ENCODE assay signal across 18 mouse cellular contexts in genomic region chr1:127031563-127031962, GRCm38 (mm10).
DNase-seq lines count a peak whose midpoint lies in the region; ATAC-seq lines count a peak whose summit lies in the region.
"Had no signal": no experiment of that assay in that cellular context is flagged by ENCODE, and none has a peak within 500 bp of the region (broad histone marks: within the 10 kb centered on the region; RNA-seq: fewer than 3 reads in every experiment).

No protein-coding gene starts in this region.

- no peaks in the 10 kb centered on the region for H3K4me1 ChIP-seq in midbrain, embryonic 13.5 days (replicated peaks)
- no peaks in the 10 kb centered on the region for H3K4me1 ChIP-seq in midbrain, embryonic 15.5 days
- H3K4me1 ChIP-seq in hindbrain, embryonic 16.5 days (ENCODE audit: control insufficient read depth, insufficient read depth, low read depth, low read length) = no peaks in the 10 kb centered on the region
- no peaks in the 10 kb centered on the region for H3K4me1 ChIP-seq in intestine, embryonic 15.5 days (replicated peaks)
- H3K4me1 ChIP-seq: neural tube, embryonic 13.5 days; stomach, embryonic 15.5 days had no signal

- ATAC-seq in midbrain, embryonic 13.5 days = 0 out of 2 replicates have a peak, but pooled peaks have one; percentile 48
- no peak for ATAC-seq in midbrain, embryonic 15.5 days (replicated peaks)
- ATAC-seq in hindbrain, embryonic 16.5 days = peak; percentile 27; the same call in 1 of the 2 replicates
- no peak for ATAC-seq in intestine, embryonic 15.5 days
- ATAC-seq: intestine, embryonic 16.5 days had no signal

- H3K9me3 ChIP-seq in midbrain, embryonic 13.5 days = no peaks in the 10 kb centered on the region
- H3K9me3 ChIP-seq in midbrain, embryonic 15.5 days = no peaks in the 10 kb centered on the region
- no peaks in the 10 kb centered on the region for H3K9me3 ChIP-seq in hindbrain, embryonic 16.5 days (ENCODE audit: control insufficient read depth, low read length)
- no peaks in the 10 kb centered on the region for H3K9me3 ChIP-seq in intestine, embryonic 15.5 days
- H3K9me3 ChIP-seq: limb, embryonic 12.5 days; neural tube, embryonic 13.5 days; stomach, embryonic 15.5 days had no signal

- no peak overlapping the region for H3K9ac ChIP-seq in midbrain, embryonic 13.5 days (replicated peaks)
- no peak overlapping the region for H3K9ac ChIP-seq in midbrain, embryonic 15.5 days
- no peak overlapping the region for H3K9ac ChIP-seq in hindbrain, embryonic 16.5 days (ENCODE audit: low read depth, low read length)
- no peak overlapping the region for H3K9ac ChIP-seq in intestine, embryonic 15.5 days
- H3K9ac ChIP-seq: limb, embryonic 12.5 days; neural tube, embryonic 13.5 days; stomach, embryonic 15.5 days had no signal

- WGBS in midbrain, embryonic 13.5 days = 10% methylated on average over 4 of the region's 4 CpGs
- 9% methylated on average over 4 of the region's 4 CpGs for WGBS in midbrain, embryonic 15.5 days
- WGBS in hindbrain, embryonic 16.5 days = 13% methylated on average over 4 of the region's 4 CpGs
- 24% methylated on average over 4 of the region's 4 CpGs for WGBS in intestine, embryonic 15.5 days

- H3K36me3 ChIP-seq in midbrain, embryonic 13.5 days = no peaks in the 10 kb centered on the region
- H3K36me3 ChIP-seq in midbrain, embryonic 15.5 days (replicated peaks) = no peaks in the 10 kb centered on the region
- H3K36me3 ChIP-seq in hindbrain, embryonic 16.5 days (ENCODE audit: control insufficient read depth, insufficient read depth, low read length) = no peaks in the 10 kb centered on the region
- H3K36me3 ChIP-seq in intestine, embryonic 15.5 days = no peaks in the 10 kb centered on the region
- H3K36me3 ChIP-seq: limb, embryonic 12.5 days; neural tube, embryonic 13.5 days; stomach, embryonic 15.5 days had no signal

- H3K4me3 ChIP-seq in midbrain, embryonic 13.5 days (replicated peaks) = no peak overlapping the region
- no peak overlapping the region for H3K4me3 ChIP-seq in midbrain, embryonic 15.5 days
- no peak overlapping the region for H3K4me3 ChIP-seq in hindbrain, embryonic 16.5 days (ENCODE audit: low read length)
- H3K4me3 ChIP-seq in intestine, embryonic 15.5 days (replicated peaks) = no peak overlapping the region
- H3K4me3 ChIP-seq: limb, embryonic 12.5 days; neural tube, embryonic 13.5 days; stomach, embryonic 15.5 days had no signal

- H3K27ac ChIP-seq in midbrain, embryonic 13.5 days = no peak overlapping the region
- no peak overlapping the region for H3K27ac ChIP-seq in midbrain, embryonic 15.5 days
- H3K27ac ChIP-seq in hindbrain, embryonic 16.5 days (ENCODE audit: low read depth, low read length) = no peak overlapping the region
- no peak overlapping the region for H3K27ac ChIP-seq in intestine, embryonic 15.5 days
- H3K27ac ChIP-seq: limb, embryonic 12.5 days; neural tube, embryonic 13.5 days; stomach, embryonic 15.5 days had no signal

- peak; percentile 26 to 33 for DNase-seq in frontal cortex, postnatal 10 days (ENCODE audit: low spot score in 2 of 2)
- DNase-seq in frontal cortex, postnatal 14 days (ENCODE audit: low spot score in 2 of 2) = no peak
- DNase-seq in kidney, postnatal 4 days = peak; percentile 35 to 63
- DNase-seq in ovary, adult 18-20 months (ENCODE audit: low spot score) = no peak
- DNase-seq: adrenal gland, postnatal 10 days; cerebellum, postnatal 25 days; heart, postnatal 10 days; lung, postnatal 36 days; right cerebral cortex, postnatal 25 days; thymus, postnatal 36 days had no signal

- H3K27me3 ChIP-seq in midbrain, embryonic 13.5 days = no peaks in the 10 kb centered on the region
- no peaks in the 10 kb centered on the region for H3K27me3 ChIP-seq in midbrain, embryonic 15.5 days (replicated peaks)
- no peaks in the 10 kb centered on the region for H3K27me3 ChIP-seq in hindbrain, embryonic 16.5 days (replicated peaks; ENCODE audit: control insufficient read depth, insufficient read depth, low read length)
- no peaks in the 10 kb centered on the region for H3K27me3 ChIP-seq in intestine, embryonic 15.5 days (replicated peaks)
- H3K27me3 ChIP-seq: limb, embryonic 12.5 days; neural tube, embryonic 13.5 days; stomach, embryonic 15.5 days had no signal

- H3K4me2 ChIP-seq in midbrain, embryonic 13.5 days (replicated peaks) = no peak overlapping the region
- H3K4me2 ChIP-seq in midbrain, embryonic 15.5 days = no peak overlapping the region
- no peak overlapping the region for H3K4me2 ChIP-seq in hindbrain, embryonic 16.5 days (ENCODE audit: low read length)
- H3K4me2 ChIP-seq in intestine, embryonic 15.5 days (replicated peaks) = no peak overlapping the region
- H3K4me2 ChIP-seq: limb, embryonic 12.5 days; neural tube, embryonic 13.5 days; stomach, embryonic 15.5 days had no signal

Comparison
In these comparisons a context has a peak if more than half of its experiments do, and no peak if none do; other contexts are left out.
1. DNase-seq: peak in frontal cortex, postnatal 10 days (2 of 2) and kidney, postnatal 4 days (2 of 2); none in frontal cortex, postnatal 14 days (0 of 2) and ovary, adult 18-20 months (single experiment).
2. ATAC-seq: peak in midbrain, embryonic 13.5 days (single experiment) and hindbrain, embryonic 16.5 days (single experiment); none in midbrain, embryonic 15.5 days (single experiment) and intestine, embryonic 15.5 days (single experiment).